Mouse (Mus musculus): ENCODE measurements around the gene Mfsd4b2. TPM values are rescaled to one million over a fixed set of nuclear protein-coding genes. Genes with fewer than 3 reads are reported as not detected.

Gene Mfsd4b2
- polyA plus RNA-seq, 1 experiment from 2014 or later = not detected

- DNase-seq (ENCODE audit: low spot score, missing footprints) = peak; percentile 98
- H3K4me3 ChIP-seq (ENCODE audit: low read depth, low read length) = peak within 1 kb of the TSS; percentile 58
- under 1% methylated on average over 41 of the region's 41 CpGs for WGBS
- H3K4me1 ChIP-seq (ENCODE audit: control insufficient read depth, insufficient read depth, low read length) = peaks cover 3% of the 10 kb centered on the region; the same call in 1 of the 2 replicates
- H3K27me3 ChIP-seq (ENCODE audit: control insufficient read depth, insufficient read depth, low read length) = no peaks in the 10 kb centered on the region
- no peaks in the 10 kb centered on the region for H3K36me3 ChIP-seq (ENCODE audit: control insufficient read depth, insufficient read depth, low read length)
- H3K9ac ChIP-seq (ENCODE audit: low read length) = peak within 1 kb of the TSS; percentile 82
- peak within 1 kb of the TSS; percentile 32; the same call in 1 of the 2 replicates for H3K27ac ChIP-seq (ENCODE audit: low read depth, low read length)
- H3K4me2 ChIP-seq = peak within 1 kb of the TSS; percentile 51
- H3K9me3 ChIP-seq (ENCODE audit: control insufficient read depth, low read length) = no peaks in the 10 kb centered on the region
- ATAC-seq (ENCODE audit: low FRiP score) = peak; percentile 99
These were observed 27.8 kb downstream of the Mfsd4b2 start, which contains the start of gene Mfsd4b4 for GRCm38 (mm10) chr10:39898874-39899371. TSS of gene Mfsd4b4 (minus strand) at chr10:39899238.

GRCm38 (mm10) chr10:39896503-39896902, 30.2 kb downstream of the Mfsd4b2 start:
- Histone ChIP-seq H3K4me2 (no peak overlapping the region), H3K4me3 (ENCODE audit: low read depth, low read length) (no peak overlapping the region), H3K27ac (ENCODE audit: low read depth, low read length) (no peak overlapping the region), H3K27me3 (ENCODE audit: control insufficient read depth, insufficient read depth, low read length) (no peaks in the 10 kb centered on the region), H3K9ac (ENCODE audit: low read length) (no peak overlapping the region), H3K36me3 (ENCODE audit: control insufficient read depth, insufficient read depth, low read length) (peaks cover 2% of the 10 kb centered on the region; the same call in 1 of the 2 replicates), H3K4me1 (ENCODE audit: control insufficient read depth, insufficient read depth, low read length) (peaks cover 7% of the 10 kb centered on the region), H3K9me3 (ENCODE audit: control insufficient read depth, low read length) (no peaks in the 10 kb centered on the region)
- ATAC-seq (ENCODE audit: low FRiP score) (no peak), DNase-seq (ENCODE audit: low spot score, missing footprints) (no peak)
- WGBS = 84% methylated on average over 5 of the region's 5 CpGs

DNA sequence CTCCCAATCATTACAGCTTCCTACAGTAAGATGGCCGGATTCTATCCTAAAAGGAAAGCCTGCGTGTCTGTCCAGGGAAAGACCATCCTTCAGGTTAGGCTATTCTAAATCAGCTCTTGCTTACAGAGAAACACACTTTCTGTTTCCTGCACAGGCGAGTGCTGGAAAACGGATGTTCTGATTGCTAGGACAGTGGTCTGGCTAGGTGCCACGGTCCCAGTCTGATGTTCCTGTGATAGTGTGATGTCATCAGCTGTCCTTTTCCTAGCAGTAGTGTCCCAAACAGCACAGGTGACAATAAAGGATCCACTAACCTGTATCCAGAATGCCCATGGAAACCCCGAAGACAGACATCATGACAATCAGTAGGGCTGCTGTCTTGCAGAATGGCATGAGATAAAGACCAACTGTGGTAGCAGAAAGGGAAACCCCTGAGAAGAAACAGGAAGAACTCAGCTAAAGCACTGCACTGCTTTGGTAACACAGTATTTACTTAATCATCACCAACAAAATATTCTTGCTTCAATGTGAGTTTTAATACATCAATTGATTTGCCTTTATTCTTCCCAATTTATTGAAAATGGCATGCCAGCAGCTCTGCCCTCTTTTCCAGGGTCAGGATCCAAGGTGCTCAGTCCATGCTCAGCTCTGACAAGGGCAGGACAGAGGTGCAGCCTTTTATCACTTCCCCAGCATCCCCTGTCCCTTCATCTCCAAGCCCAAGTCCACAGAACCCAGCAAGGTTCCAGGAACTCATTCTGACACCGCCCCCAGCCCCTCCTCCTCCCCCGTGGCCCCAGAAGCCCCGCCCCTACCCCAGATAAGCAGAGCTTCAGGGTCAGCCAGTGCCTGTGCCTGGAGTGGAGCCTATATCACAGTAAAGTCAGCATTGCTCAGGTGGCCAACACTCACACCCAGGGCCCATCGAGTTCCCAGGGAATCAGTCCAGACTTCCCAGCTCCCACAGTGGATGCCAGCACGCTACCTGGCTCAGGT, 32.7 kb downstream of the Mfsd4b2 start:
- Histone ChIP-seq H3K9me3 (ENCODE audit: control insufficient read depth, low read length) (no peaks in the 10 kb centered on the region), H3K4me1 (ENCODE audit: control insufficient read depth, insufficient read depth, low read length) (peaks cover 10% of the 10 kb centered on the region), H3K27ac (ENCODE audit: low read depth, low read length) (no peak overlapping the region), H3K27me3 (ENCODE audit: control insufficient read depth, insufficient read depth, low read length) (no peaks in the 10 kb centered on the region), H3K4me2 (no peak overlapping the region), H3K36me3 (ENCODE audit: control insufficient read depth, insufficient read depth, low read length) (peaks cover 2% of the 10 kb centered on the region; the same call in 1 of the 2 replicates), H3K9ac (ENCODE audit: low read length) (no peak overlapping the region), H3K4me3 (ENCODE audit: low read depth, low read length) (no peak overlapping the region)
- ATAC-seq (ENCODE audit: low FRiP score) (no peak), DNase-seq (ENCODE audit: low spot score, missing footprints) (no peak)
- WGBS = 75% methylated on average over 11 of the region's 11 CpGs

GRCm38 (mm10) chr10:39888621-39889020, 38.1 kb downstream of the Mfsd4b2 start:
- 60% methylated on average over 3 of the region's 3 CpGs for WGBS
- DNase-seq (ENCODE audit: low spot score, missing footprints) (no peak), ATAC-seq (ENCODE audit: low FRiP score) (no peak)
- no peak overlapping the region for H3K4me3 ChIP-seq (ENCODE audit: low read depth, low read length)
- no peak overlapping the region for H3K4me2 ChIP-seq
- H3K27ac ChIP-seq (ENCODE audit: low read depth, low read length) = no peak overlapping the region
- peaks cover 7% of the 10 kb centered on the region for H3K4me1 ChIP-seq (ENCODE audit: control insufficient read depth, insufficient read depth, low read length)
- H3K36me3 ChIP-seq (ENCODE audit: control insufficient read depth, insufficient read depth, low read length) = peaks cover 2% of the 10 kb centered on the region; the same call in 1 of the 2 replicates
- H3K9ac ChIP-seq (ENCODE audit: low read length) = no peak overlapping the region
- no peaks in the 10 kb centered on the region for H3K9me3 ChIP-seq (ENCODE audit: control insufficient read depth, low read length)
- no peaks in the 10 kb centered on the region for H3K27me3 ChIP-seq (ENCODE audit: control insufficient read depth, insufficient read depth, low read length)

Other genes with a start within 250 kb of the Mfsd4b2 start
- gene Rev3l, start 194.8 kb downstream of the Mfsd4b2 start, polyA plus RNA-seq (2014; fragmentation: Nextera tagmentation; extraction: Ambion mirVana) = 15.6 and 16.5 TPM in 2 replicates
- 3.6 and 3.8 TPM in 2 replicates for gene Mfsd4b4, start 27.7 kb downstream of the Mfsd4b2 start, polyA plus RNA-seq (2014; fragmentation: Nextera tagmentation; extraction: Ambion mirVana)
- gene Mfsd4b3, start 33.2 kb upstream of the Mfsd4b2 start, polyA plus RNA-seq (2014; fragmentation: Nextera tagmentation; extraction: Ambion mirVana) = 0.61 TPM in 1 of 2 replicates, not detected in the other
- gene Mfsd4b5, start 59.7 kb upstream of the Mfsd4b2 start, polyA plus RNA-seq (2014; fragmentation: Nextera tagmentation; extraction: Ambion mirVana) = 0.12 TPM in 1 of 2 replicates, not detected in the other
- not detected in 2 replicates for gene Mfsd4b1, start 98.3 kb upstream of the Mfsd4b2 start, polyA plus RNA-seq (2014; fragmentation: Nextera tagmentation; extraction: Ambion mirVana)
- gene Slc16a10, start 215.3 kb upstream of the Mfsd4b2 start, polyA plus RNA-seq (2014; fragmentation: Nextera tagmentation; extraction: Ambion mirVana) = 3.5 and 4.6 TPM in 2 replicates